Mouse (Mus musculus): Measurements from ENCODE around the gene Ctrl.
"Not testable (repeated sequence)": the region's sequence is repeated elsewhere in the genome, so short reads cannot be mapped to it uniquely, and the experiment has no call there.

Gene Ctrl

GRCm38 (mm10) chr8:105933762-105934161 lies at the start of gene Ctrl:
Ctrl (minus strand) TSS chr8:105933862.
- no peak for DNase-seq

- not testable (repeated sequence) for DNase-seq
These were observed 49.7 kb upstream of the Ctrl start for GRCm38 (mm10) chr8:105983406-105983805.

GRCm38 (mm10) chr8:105981146-105981545 lies 47.5 kb upstream of the Ctrl start:
- no peak for DNase-seq

GRCm38 (mm10) chr8:105979325-105979724 lies 45.7 kb upstream of the Ctrl start, which contains the start of gene Dpep3:
Dpep3 (minus strand) TSS chr8:105979429.
- no peak for DNase-seq

GRCm38 (mm10) chr8:105975363-105975762 lies 41.7 kb upstream of the Ctrl start:
- DNase-seq: no peak

- DNase-seq: no peak
These were observed 37.5 kb upstream of the Ctrl start for GRCm38 (mm10) chr8:105971019-105971720.

- DNase-seq: no peak
These were observed 35.7 kb upstream of the Ctrl start for GRCm38 (mm10) chr8:105969367-105969766.

- peak; percentile 82 for DNase-seq
These were observed 33.1 kb upstream of the Ctrl start for GRCm38 (mm10) chr8:105966692-105967311.

GRCm38 (mm10) chr8:105965905-105966341 lies 32.3 kb upstream of the Ctrl start, which contains the start of gene Slc12a4:
Slc12a4 (minus strand) TSS chr8:105966097.
- DNase-seq: peak; percentile 93

- DNase-seq: peak; percentile 78
These were observed 31.7 kb upstream of the Ctrl start for GRCm38 (mm10) chr8:105965266-105965904.

GRCm38 (mm10) chr8:105964506-105965265 lies 31.0 kb upstream of the Ctrl start:
- no peak for DNase-seq

- DNase-seq: no peak
These were observed 27.9 kb upstream of the Ctrl start for GRCm38 (mm10) chr8:105961536-105961935.

- no peak for DNase-seq
These were observed 27.4 kb upstream of the Ctrl start for GRCm38 (mm10) chr8:105961101-105961500.

GRCm38 (mm10) chr8:105959350-105959749 lies 25.7 kb upstream of the Ctrl start:
- DNase-seq: peak; percentile 56

- peak; percentile 79 for DNase-seq
These were observed 24.2 kb upstream of the Ctrl start for GRCm38 (mm10) chr8:105957813-105958212.

GRCm38 (mm10) chr8:105956556-105956955 lies 22.9 kb upstream of the Ctrl start:
- peak; percentile 35 for DNase-seq

GRCm38 (mm10) chr8:105951057-105951659 lies 17.5 kb upstream of the Ctrl start:
- DNase-seq: peak; percentile 81

GRCm38 (mm10) chr8:105949350-105949749 lies 15.7 kb upstream of the Ctrl start:
- peak; percentile 71 for DNase-seq

GRCm38 (mm10) chr8:105943321-105943739 lies 9.7 kb upstream of the Ctrl start, which contains the start of gene Lcat:
Lcat (minus strand) TSS chr8:105943382.
- DNase-seq: no peak

- DNase-seq: no peak
These were observed 8.9 kb upstream of the Ctrl start for GRCm38 (mm10) chr8:105942542-105942941.

GRCm38 (mm10) chr8:105942026-105942425 lies 8.4 kb upstream of the Ctrl start:
- no peak for DNase-seq

- peak; percentile 40 for DNase-seq
These were observed 4.6 kb upstream of the Ctrl start, which contains the start of gene Psmb10 for GRCm38 (mm10) chr8:105938306-105938669. Psmb10 (minus strand) TSS chr8:105938444.
